Mouse (Mus musculus) olfactory bulb, adult 2 months (tissue): ENCODE measurements around the gene Slx4.

ENCODE experiments used
- CTCF ChIP-seq: fragments of 200-500 bp; IDR thresholded peaks from 2 replicates; pipeline ENCODE4 v1.5.1; 2012; ENCODE audit warnings: low read depth, mild to moderate bottlenecking, low read length, moderate library complexity; ENCODE audit not compliant: insufficient read depth
- POLR2A ChIP-seq: fragments of 200-500 bp; IDR thresholded peaks from 2 replicates; pipeline ENCODE4 v1.6.1; 2012; ENCODE audit warnings: mild to moderate bottlenecking, low read depth, low read length, moderate library complexity; ENCODE audit not compliant: insufficient read depth

DNA sequence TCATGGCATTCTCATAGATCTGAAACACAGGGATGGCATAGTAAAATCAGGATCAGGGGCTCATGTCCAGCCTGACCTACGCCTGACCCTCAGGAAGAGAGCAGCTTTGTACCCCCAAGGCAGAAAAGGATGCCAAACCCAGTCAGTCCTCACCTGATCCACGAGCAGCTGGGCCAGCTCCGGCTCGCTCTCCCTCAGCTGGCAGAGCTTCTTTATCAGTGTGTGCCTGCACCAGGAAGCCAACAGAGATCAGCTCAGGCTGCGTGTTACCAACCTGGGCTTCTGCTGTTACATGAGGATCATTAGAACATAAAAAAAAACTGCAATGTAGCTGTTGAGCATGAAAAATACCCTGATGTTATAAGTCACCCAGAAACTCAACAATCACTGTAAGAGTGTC, 36.6 kb upstream of the Slx4 start:
- TF ChIP-seq CTCF: no peak
- no peak for TF ChIP-seq POLR2A
